Mouse (Mus musculus): ENCODE measurements around the gene Ap3b2.

DNA sequence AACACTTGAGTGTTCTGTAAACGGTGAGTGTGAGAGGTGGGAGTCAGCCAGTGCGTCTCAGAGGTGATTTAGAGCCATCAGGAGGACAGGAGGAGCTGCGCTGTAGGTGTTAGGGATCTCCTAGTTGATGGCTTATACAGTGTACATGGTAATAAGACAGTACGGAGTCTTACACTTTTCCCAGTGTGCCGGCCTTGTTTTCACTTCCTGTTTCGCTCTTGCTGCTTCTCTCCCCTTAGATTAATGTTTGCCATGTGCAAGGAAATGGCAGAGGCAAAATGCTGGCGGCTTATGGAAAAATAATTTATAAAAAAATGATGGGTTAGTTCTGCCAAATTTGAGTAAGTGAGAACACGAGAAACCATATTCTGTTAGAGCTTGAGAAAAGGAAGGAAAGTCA is 35.2 kb upstream of the Ap3b2 start:
- TF ChIP-seq POLR2A (IDR thresholded peaks at IDR 0.05; ENCODE audit: insufficient read depth, low read depth, low read length) = no peak
- TF ChIP-seq CTCF (IDR thresholded peaks at IDR 0.05) = no peak
- no peak for TF ChIP-seq EP300 (IDR thresholded peaks at IDR 0.05; ENCODE audit: insufficient read depth, low read depth, low read length)

Data from heart, adult 2 months (tissue).